Mouse (Mus musculus): ENCODE measurements around the gene Olfr287. TPM values are rescaled to one million over a fixed set of nuclear protein-coding genes. Genes with fewer than 3 reads are reported as not detected.

Olfr287 gene
- 1 to 10 TPM; 3.6 to 5.3 TPM for total RNA-seq (2021)

DNA sequence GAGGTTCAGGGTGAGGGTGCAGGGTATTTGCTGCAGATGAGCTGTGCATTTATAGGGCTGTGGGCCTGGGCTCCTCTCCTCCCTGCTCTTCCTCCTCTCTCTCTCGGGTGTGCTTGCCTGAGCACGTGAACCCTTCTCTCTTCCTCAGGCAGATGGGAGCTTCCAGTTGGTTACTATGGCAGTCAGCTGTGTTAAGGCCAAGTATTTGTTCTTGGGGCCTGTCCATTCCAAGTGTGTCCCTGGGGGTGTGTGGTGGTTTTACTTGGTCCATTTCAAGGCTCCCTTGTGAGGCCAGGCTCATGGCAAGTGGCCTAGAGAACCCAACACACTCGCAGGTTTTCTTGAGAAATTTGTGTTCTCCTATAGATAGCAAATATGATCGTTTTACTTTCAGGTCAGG, at the start of gene Olfr287, which contains the start of gene Gm44579:
Gene Olfr287 (minus strand): TSS at position 180 of the 400 bp plus-strand sequence.
Gene Gm44579 (minus strand): TSS at position 101 of the 400 bp plus-strand sequence.
- DNase-seq (ENCODE audit: extremely low spot score in 1 of 2, low spot score in 1 of 2), result no peak

- DNase-seq (ENCODE audit: extremely low spot score in 1 of 2, low spot score in 1 of 2), result no peak
These were observed 36.9 kb upstream of the Olfr287 start for GRCm38 (mm10) chr15:98257776-98258175.

DNA sequence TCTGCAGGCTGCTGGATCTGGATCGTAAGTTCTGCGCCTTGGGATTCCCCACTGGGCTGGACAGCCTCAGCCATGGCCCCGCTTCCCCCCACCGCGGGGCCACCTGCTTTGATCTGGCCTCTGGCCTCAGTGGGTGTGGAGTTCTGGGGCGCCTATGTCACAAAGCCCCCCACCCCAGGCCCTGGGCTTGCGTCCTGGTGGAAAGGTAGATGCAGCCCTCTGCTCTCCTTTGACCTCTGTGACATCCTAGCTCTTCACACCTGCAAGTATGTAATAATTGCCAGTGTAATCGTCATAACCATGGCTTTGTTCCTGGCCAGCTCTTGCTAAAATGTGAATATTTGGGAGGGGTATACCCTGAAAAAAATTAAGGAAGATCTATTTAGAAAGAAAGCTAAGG, 36.3 kb upstream of the Olfr287 start, which contains the start of gene H1fnt:
Gene H1fnt (minus strand): TSS at position 101 of the 400 bp plus-strand sequence.
- DNase-seq (ENCODE audit: extremely low spot score in 1 of 2, low spot score in 1 of 2), result no peak

GRCm38 (mm10) chr15:98256271-98256670, 35.4 kb upstream of the Olfr287 start:
- DNase-seq (ENCODE audit: extremely low spot score in 1 of 2, low spot score in 1 of 2), result no peak

DNA sequence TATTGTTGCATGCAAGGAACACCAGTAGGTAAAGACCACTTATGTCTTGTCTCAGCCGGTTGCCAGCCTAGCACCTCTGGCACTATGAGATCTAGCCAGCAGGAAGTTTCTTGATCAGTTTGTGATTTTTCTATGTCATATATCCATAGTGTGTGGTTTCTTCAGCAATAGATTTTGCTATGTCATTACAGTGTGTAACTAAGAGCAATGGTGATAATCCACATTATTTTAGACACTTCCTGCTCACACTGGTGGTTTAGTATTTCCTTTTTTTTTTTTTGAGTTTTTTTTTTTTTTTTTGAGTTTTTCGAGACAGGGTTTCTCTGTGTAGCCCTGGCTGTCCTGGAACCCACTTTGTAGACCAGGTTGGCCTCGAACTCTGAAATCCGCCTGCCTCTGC, 14.6 kb upstream of the Olfr287 start:
- no peak for DNase-seq (ENCODE audit: extremely low spot score in 1 of 2, low spot score in 1 of 2)

- no peak for DNase-seq (ENCODE audit: extremely low spot score in 1 of 2, low spot score in 1 of 2)
These were observed 13.5 kb upstream of the Olfr287 start, which contains the start of gene Olfr286 for GRCm38 (mm10) chr15:98234350-98234749. Gene Olfr286 (minus strand): TSS chr15:98234450.

DNA sequence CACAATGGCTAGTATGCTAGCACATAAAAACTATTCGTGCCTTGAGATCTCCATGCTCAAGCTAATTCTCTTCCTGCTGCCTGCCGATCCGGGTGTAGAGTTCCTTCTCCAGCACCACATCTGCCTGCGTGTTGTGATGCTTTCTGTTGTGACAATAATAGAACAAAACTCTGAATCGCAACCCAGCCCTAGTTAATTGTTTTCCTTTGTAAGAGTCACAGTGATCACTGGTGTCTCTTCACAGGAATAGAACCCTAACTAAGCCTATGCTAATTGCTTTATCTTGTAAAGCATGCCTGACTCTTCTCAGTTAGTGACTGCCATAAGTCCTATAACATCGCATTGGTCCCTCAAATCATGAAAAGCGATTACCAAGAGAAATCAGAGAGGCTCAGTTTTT, 5.2 kb upstream of the Olfr287 start:
- DNase-seq (ENCODE audit: extremely low spot score in 1 of 2, low spot score in 1 of 2), result no peak

- no peak for DNase-seq (ENCODE audit: extremely low spot score in 1 of 2, low spot score in 1 of 2)
These were observed 4.8 kb upstream of the Olfr287 start for GRCm38 (mm10) chr15:98225610-98226009.

DNA sequence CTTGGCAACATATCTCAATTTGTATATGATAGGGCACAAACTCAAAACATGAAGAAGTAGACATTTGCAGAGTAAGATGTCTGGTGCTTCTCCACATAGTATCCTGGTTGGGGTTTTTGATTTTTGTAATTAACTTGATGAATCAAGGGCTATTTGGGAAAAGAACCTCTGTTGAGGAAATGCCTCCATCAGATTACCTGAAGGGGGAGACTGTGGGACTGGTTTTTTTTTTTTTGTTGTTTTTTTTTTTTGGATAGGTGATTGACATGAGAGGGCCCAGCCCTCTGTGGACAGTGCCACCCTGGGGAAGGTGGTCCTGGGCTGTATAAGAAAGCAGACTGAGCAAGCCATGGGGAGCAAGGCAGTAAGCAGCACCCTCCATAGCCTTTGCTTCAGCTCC, 1.5 kb upstream of the Olfr287 start:
- no peak for DNase-seq (ENCODE audit: extremely low spot score in 1 of 2, low spot score in 1 of 2)

- DNase-seq (ENCODE audit: extremely low spot score in 1 of 2, low spot score in 1 of 2), result no peak
These were observed 6.7 kb downstream of the Olfr287 start for GRCm38 (mm10) chr15:98214130-98214529.

DNA sequence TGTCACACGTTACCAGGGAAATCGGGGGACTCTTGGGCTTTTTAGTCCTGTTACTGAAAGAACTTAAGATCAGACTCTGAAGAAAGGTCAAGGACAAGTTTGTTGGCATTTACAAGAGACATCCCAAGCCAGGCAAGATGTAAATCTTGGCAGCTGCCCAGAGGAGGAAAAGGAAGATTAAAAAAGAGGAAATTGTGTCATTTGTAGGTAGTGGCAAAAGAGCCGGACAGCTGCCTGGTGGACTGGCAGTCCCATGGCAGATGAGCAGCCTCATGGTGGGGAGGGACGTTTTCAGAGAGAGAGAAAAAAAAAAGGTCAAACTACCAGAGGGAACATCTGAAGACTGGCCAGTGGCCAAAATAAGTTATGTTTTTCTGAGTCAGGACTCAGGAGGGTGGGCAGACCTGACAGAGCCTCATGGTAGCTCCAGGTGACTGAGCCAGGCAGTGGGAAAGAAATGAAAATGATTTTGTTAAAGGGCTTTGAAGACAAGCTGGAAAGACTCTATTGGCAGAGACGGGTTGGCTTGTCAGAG, 7.5 kb downstream of the Olfr287 start:
- DNase-seq (ENCODE audit: extremely low spot score in 1 of 2, low spot score in 1 of 2), result no peak

DNA sequence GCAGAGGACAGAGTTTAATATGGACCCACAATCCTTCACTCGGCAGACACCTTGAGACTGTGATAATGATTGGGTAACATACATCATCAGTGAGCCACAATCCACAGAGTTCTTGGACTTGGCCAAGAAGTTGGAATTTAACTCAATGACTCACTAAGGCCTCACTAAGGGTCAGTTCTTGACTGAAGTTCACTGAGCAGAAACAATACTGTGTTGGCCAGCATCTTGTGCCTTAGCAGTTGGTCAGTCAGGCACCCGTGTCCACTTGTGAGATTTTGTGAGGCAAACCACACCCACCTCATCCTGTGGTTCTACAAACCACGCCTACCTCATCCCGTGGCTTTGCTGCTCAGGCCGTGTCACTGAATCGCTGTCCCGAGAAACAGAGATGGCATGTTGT, 11.2 kb downstream of the Olfr287 start:
- DNase-seq (ENCODE audit: extremely low spot score in 1 of 2, low spot score in 1 of 2), result no peak

DNA sequence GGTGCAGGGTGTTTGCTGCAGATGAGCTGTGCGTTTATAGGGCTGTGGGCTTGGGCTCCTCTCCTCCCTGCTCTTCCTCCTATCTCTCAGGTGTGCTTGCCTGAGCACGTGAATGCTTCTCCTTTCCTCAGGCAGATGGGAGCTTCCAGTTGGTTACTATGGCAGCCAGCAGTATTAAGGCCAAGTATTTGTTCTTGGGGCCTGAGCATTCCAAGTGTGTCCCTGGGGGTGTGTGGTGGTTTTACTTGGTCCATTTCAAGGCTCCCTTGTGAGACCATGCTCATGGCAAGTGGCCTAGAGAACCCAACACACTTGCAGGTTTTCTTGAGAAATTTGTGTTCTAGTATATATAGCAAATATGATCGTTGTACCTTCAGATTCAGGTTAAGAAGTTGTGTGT, 25.4 kb downstream of the Olfr287 start, which contains the start of gene Olfr288:
Gene Olfr288 (minus strand): TSS at position 101 of the 400 bp plus-strand sequence.
- no peak for DNase-seq (ENCODE audit: extremely low spot score in 1 of 2, low spot score in 1 of 2)

DNA sequence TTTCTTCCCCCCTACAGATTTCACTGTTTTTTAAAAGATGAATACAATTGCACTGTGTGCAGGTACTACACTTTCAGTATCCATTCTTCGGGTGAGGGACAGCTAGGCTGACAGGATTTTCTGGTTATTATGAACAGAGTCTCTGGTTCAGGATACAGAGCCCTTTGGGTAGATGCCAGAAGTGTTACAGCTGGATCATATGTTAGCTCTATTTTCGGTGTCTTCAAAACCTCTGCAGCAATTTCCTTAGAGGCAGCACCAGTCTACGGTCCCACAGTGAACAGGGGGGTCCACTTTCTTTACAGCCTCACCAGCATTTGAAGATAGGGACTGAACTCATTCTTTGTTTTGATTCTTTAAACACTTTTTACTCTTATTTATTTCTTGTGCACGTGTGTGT, 36.4 kb downstream of the Olfr287 start:
- no peak for DNase-seq (ENCODE audit: extremely low spot score in 1 of 2, low spot score in 1 of 2)

DNA sequence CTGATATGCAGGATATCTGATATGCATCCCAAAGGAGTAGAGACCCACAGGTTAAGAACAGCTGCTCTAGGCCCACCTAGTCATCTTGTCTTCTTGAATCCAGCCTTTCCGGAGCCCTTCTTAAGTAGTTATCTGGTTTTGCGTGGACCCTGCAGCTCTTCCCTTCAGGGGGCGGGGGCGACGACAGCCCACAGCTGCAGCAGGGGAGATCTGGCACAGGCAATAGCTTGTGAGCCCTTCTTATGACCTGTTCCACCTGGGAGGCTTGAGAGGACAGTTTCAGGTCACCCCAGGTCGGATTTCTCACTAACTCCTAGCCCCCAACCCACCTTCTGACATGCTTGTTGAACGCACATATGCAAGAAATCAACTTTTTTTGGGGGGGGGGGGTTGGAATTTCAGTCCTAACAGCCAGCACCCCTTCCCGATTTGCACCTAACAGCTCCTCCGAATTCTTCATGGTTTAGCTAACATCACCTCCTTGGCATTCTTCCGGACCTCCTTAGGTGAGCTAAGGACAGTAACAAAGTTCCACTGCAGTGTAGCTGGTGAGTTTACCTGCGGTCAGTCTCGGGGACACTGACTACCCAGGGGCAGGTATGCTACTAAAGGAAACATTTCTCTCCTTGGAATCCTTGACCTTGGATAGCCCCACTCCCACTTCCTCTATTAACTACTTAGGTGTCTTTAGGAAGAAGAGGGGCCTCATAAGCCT, 38.8 kb downstream of the Olfr287 start:
- DNase-seq (ENCODE audit: extremely low spot score in 1 of 2, low spot score in 1 of 2), result no peak

DNA sequence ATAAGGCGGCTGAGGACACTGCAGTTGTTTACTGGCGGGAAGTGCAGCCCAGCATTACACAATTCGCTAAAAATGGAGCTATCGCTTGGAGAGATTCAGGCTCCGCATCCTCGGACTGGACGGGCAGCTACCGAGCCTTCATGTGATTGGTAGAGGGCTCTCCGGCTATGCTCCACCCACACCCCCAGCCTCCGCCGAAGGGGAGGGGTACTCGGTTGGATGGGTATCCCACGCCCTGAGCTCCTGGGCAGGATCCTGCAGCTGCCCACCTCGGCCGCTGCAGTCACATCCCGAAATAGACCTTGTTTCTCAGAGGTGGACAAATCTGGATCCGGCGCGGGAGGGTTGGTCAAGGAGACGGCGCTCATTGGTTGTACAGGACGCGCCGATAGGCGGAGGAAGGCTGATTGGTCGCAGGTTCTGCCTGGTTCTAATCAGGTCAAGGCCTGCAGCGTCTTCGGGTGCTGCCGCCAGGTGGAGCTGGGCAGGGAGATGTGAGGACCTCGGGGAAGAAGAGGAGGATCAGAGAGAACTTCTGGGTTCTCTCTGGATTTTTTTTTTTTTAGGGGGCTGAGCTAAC, 39.6 kb downstream of the Olfr287 start:
- peak; percentile 75 for DNase-seq (ENCODE audit: extremely low spot score in 1 of 2, low spot score in 1 of 2)

DNA sequence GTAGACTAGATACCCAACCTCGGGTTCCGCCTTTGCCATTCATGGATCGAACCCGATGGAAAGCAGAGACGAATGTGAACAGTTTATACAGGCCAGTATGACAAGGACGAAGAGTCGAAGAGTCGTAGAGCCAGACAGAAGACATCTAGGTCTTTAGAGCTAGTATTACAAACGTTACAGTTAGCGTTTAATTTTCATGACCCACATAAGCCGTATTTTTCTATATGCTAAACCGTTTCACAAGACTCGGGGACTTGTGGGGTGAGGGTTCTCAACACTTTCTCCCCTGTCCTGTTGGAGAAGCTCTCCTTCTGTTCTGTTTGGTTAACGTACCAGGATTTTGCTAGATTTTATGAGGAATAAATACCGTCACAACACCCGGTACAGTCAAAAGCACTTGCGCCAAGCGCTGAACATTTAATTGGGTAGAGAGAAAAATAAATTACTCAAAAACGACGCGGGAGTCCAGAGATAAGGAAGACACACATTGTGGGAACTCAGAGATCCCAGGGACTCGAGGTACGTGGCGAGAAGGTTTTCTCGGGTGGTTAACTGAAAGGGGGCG, 40.2 kb downstream of the Olfr287 start:
- DNase-seq (ENCODE audit: extremely low spot score in 1 of 2, low spot score in 1 of 2), result no peak

GRCm38 (mm10) chr15:98177320-98177719, 43.5 kb downstream of the Olfr287 start:
- DNase-seq (ENCODE audit: extremely low spot score in 1 of 2, low spot score in 1 of 2), result no peak

- DNase-seq (ENCODE audit: extremely low spot score in 1 of 2, low spot score in 1 of 2), result peak; percentile 30 to 65
These were observed 47.0 kb downstream of the Olfr287 start for GRCm38 (mm10) chr15:98173821-98174220.

DNA sequence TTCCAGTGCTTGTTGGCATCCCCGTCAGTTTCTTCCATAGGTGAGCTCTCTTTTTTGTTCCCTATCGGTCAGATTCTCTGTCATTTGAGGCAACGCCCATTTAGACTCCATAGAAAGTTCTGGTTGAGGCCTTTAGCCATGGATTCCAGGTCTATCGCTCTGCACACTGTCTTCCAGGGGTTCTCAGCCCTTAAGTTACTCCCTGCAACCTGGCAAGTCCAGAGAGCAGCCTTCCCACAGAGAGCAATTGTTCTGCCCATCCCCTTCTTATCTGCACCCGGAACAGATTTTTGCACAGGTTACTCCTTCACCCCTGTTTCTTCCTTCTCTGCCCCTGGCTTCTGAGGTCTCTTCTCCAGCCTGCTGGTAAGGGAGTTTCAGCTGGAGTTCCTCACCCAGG, 48.7 kb downstream of the Olfr287 start:
- no peak for DNase-seq (ENCODE audit: extremely low spot score in 1 of 2, low spot score in 1 of 2)

DNA sequence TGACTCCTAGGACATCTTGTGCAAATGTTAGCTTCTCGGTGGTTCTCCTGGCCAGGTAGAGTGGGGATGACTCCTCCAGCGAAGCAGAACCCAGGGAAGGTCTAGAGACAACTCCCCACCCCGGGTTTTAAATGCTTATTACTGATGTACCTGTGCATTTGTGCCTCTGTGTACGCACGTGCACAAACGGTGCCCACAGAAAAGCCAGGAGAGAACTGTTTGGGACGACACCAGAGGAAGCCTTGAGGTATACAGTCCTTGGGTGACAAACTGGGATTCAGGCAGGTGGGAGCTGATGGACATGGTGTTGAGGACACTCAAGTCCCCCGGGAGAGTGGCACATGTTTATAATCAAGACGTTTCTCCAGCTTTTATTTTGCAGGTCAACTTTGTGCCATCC, 49.9 kb downstream of the Olfr287 start:
- no peak for DNase-seq (ENCODE audit: extremely low spot score in 1 of 2, low spot score in 1 of 2)
